Comparison of ENCODE assay signal across 10 mouse cellular contexts in the genomic region with DNA sequence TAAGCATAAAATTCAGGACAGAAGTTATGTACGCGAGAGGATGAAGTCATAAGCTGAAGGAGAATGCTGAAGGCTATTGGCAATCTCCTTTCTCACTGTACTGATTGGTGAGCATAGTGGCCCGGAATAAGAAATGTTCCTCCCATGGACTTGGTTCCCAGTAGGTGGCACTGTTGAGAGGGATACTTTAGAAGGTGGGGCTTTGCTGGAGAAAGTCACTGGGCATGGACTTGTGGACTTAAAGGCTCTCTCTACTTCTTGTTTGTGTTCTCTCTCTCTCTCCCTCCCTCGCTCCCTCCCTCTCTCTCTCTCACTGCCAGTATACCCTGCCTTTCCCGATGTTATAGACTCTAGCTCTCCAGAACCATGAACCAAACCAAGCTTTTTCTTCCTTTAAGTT. TPM values are rescaled to one million over a fixed set of nuclear protein-coding genes. Genes with fewer than 3 reads are reported as not detected.
DNase-seq lines count a peak whose midpoint lies in the region; ATAC-seq and TF ChIP-seq lines count a peak whose summit lies in the region.
"Had no signal": no experiment of that assay in that cellular context is flagged by ENCODE, and none has a peak within 500 bp of the region (broad histone marks: within the 10 kb centered on the region; RNA-seq: fewer than 3 reads in every experiment).

No protein-coding gene starts in this region.

- H3K4me3 ChIP-seq in hindbrain, postnatal 0 days (ENCODE audit: low read length), result no peak overlapping the region
- no peak overlapping the region for H3K4me3 ChIP-seq in hindbrain, embryonic 14.5 days (replicated peaks; ENCODE audit: low read length)
- H3K4me3 ChIP-seq in C2C12 (ENCODE audit: insufficient read depth, poor library complexity, severe bottlenecking), result no peak overlapping the region
- H3K4me3 ChIP-seq in liver, postnatal 0 days (ENCODE audit: low read depth, low read length), result no peak overlapping the region
- H3K4me3 ChIP-seq: embryonic facial prominence, embryonic 15.5 days; liver, embryonic 15.5 days had no signal

- H3K79me3 ChIP-seq in C2C12 (ENCODE audit: low read depth), result no peaks in the 10 kb centered on the region

- no peak overlapping the region for H3ac ChIP-seq in C2C12 (ENCODE audit: control insufficient read depth, insufficient read length, low read depth)

- H3K36me3 ChIP-seq in hindbrain, postnatal 0 days (ENCODE audit: insufficient read depth, low read length), result no peaks in the 10 kb centered on the region
- H3K36me3 ChIP-seq in hindbrain, embryonic 14.5 days (replicated peaks; ENCODE audit: control insufficient read depth, insufficient read depth), result no peaks in the 10 kb centered on the region
- H3K36me3 ChIP-seq in C2C12 (ENCODE audit: control insufficient read depth, insufficient read depth), result no peaks in the 10 kb centered on the region
- H3K36me3 ChIP-seq in liver, postnatal 0 days (replicated peaks; ENCODE audit: insufficient read depth, low read length), result no peaks in the 10 kb centered on the region
- H3K36me3 ChIP-seq: embryonic facial prominence, embryonic 15.5 days; liver, embryonic 15.5 days had no signal

- DNase-seq in hindbrain, postnatal 0 days (ENCODE audit: low spot score), result peak; percentile 77
- DNase-seq in hindbrain, embryonic 14.5 days (ENCODE audit: low spot score), result no peak
- peak; percentile 75 for DNase-seq in R1 (ENCODE audit: low read depth, low spot score)
- peak; percentile 54 for DNase-seq in embryo, embryonic 9.5 days (ENCODE audit: extremely low spot score)
- DNase-seq in liver, postnatal 0 days, result peak; percentile 33
- peak; percentile 27 for DNase-seq in thymus, postnatal 25 days

- H3K27me3 ChIP-seq in hindbrain, postnatal 0 days (ENCODE audit: insufficient read depth, low read length), result no peaks in the 10 kb centered on the region; the same call in 1 of the 2 replicates
- no peaks in the 10 kb centered on the region for H3K27me3 ChIP-seq in hindbrain, embryonic 14.5 days (ENCODE audit: control insufficient read depth, insufficient read depth, low read length)
- no peaks in the 10 kb centered on the region for H3K27me3 ChIP-seq in C2C12 (ENCODE audit: control insufficient read depth, insufficient read depth, insufficient read length)
- H3K27me3 ChIP-seq in liver, postnatal 0 days (ENCODE audit: insufficient read depth, low read length), result no peaks in the 10 kb centered on the region
- H3K27me3 ChIP-seq: embryonic facial prominence, embryonic 15.5 days; liver, embryonic 15.5 days had no signal

- no peak for TF ChIP-seq EP300 in liver, postnatal 0 days (IDR thresholded peaks at IDR 0.05; ENCODE audit: low read depth)

- no peaks in the 10 kb centered on the region for H3K79me2 ChIP-seq in C2C12 (ENCODE audit: control insufficient read depth, insufficient read depth)

- H3K4me2 ChIP-seq in hindbrain, postnatal 0 days (ENCODE audit: low read depth, low read length), result no peak overlapping the region
- no peak overlapping the region for H3K4me2 ChIP-seq in hindbrain, embryonic 14.5 days (replicated peaks)
- no peak overlapping the region for H3K4me2 ChIP-seq in liver, postnatal 0 days (ENCODE audit: low read depth, low read length)
- H3K4me2 ChIP-seq: embryonic facial prominence, embryonic 15.5 days; liver, embryonic 15.5 days had no signal

- peak; percentile 76 for TF ChIP-seq CTCF in hindbrain, postnatal 0 days (IDR thresholded peaks at IDR 0.05; ENCODE audit: low read depth)
- TF ChIP-seq CTCF in C2C12 (IDR thresholded peaks at IDR 0.05; ENCODE audit: control insufficient read depth, insufficient read depth, insufficient read length), result peak; percentile 28
- peak; percentile 76 for TF ChIP-seq CTCF in liver, postnatal 0 days (IDR thresholded peaks at IDR 0.05; ENCODE audit: low read depth)

- H3K27ac ChIP-seq in hindbrain, postnatal 0 days, result no peak overlapping the region
- H3K27ac ChIP-seq in hindbrain, embryonic 14.5 days, result no peak overlapping the region
- no peak overlapping the region for H3K27ac ChIP-seq in liver, postnatal 0 days (ENCODE audit: low read depth)
- H3K27ac ChIP-seq: embryonic facial prominence, embryonic 15.5 days; liver, embryonic 15.5 days had no signal

- no peaks in the 10 kb centered on the region for H3K9me3 ChIP-seq in hindbrain, postnatal 0 days (ENCODE audit: low read length)
- H3K9me3 ChIP-seq in hindbrain, embryonic 14.5 days (ENCODE audit: control insufficient read depth, low read length), result no peaks in the 10 kb centered on the region
- H3K9me3 ChIP-seq in liver, postnatal 0 days (ENCODE audit: low read length), result no peaks in the 10 kb centered on the region
- H3K9me3 ChIP-seq: embryonic facial prominence, embryonic 15.5 days; liver, embryonic 15.5 days had no signal

- H3K9ac ChIP-seq in hindbrain, postnatal 0 days (replicated peaks; ENCODE audit: low read length), result no peak overlapping the region
- no peak overlapping the region for H3K9ac ChIP-seq in hindbrain, embryonic 14.5 days
- no peak overlapping the region for H3K9ac ChIP-seq in liver, postnatal 0 days (replicated peaks)
- H3K9ac ChIP-seq: embryonic facial prominence, embryonic 15.5 days; liver, embryonic 15.5 days had no signal

- 35% methylated on average over 5 of the region's 5 CpGs for WGBS in hindbrain, postnatal 0 days
- 37% methylated on average over 5 of the region's 5 CpGs for WGBS in hindbrain, embryonic 14.5 days
- 19% methylated on average over 5 of the region's 5 CpGs for WGBS in liver, postnatal 0 days (ENCODE audit: insufficient replicate concordance)

- ATAC-seq in hindbrain, postnatal 0 days, result no peak
- no peak for ATAC-seq in hindbrain, embryonic 14.5 days (ENCODE audit: low FRiP score)
- no peak for ATAC-seq in liver, postnatal 0 days
- ATAC-seq in inflammation-experienced regulatory T-cells, adult 6 months, result no peak

- H3K4me1 ChIP-seq in hindbrain, postnatal 0 days (ENCODE audit: insufficient read depth, low read length), result peaks cover 9% of the 10 kb centered on the region
- peaks cover 21% of the 10 kb centered on the region for H3K4me1 ChIP-seq in hindbrain, embryonic 14.5 days (replicated peaks; ENCODE audit: control insufficient read depth, insufficient read depth, low read length)
- H3K4me1 ChIP-seq in liver, postnatal 0 days (ENCODE audit: insufficient read depth), result no peaks in the 10 kb centered on the region
- H3K4me1 ChIP-seq: liver, embryonic 15.5 days had no signal

TF ChIP-seq in C2C12, 6 proteins besides CTCF, POLR2A, EP300 and RAD21:
- TF ChIP-seq FOSL1 (IDR thresholded peaks at IDR 0.05; ENCODE audit: insufficient read depth, low read length, poor library complexity, severe bottlenecking) (no peak), MYOG (IDR thresholded peaks at IDR 0.05; ENCODE audit: control insufficient read depth, extremely low read depth, insufficient read length) (no peak), MAX (IDR thresholded peaks at IDR 0.05) (no peak), CEBPB (IDR thresholded peaks at IDR 0.05; ENCODE audit: low read depth) (no peak), USF1 (IDR thresholded peaks at IDR 0.05; ENCODE audit: low read depth) (no peak), MYOD1 (IDR thresholded peaks at IDR 0.05; ENCODE audit: control insufficient read depth, insufficient read length, low read depth) (no peak)

RNA-seq across cellular contexts. Expression of gene Aipl1, which starts 45.8 kb away (rescaled TPM):
- total RNA-seq in hindbrain, postnatal 0 days (2014; rRNA removed), result 0.07 TPM in 1 of 2 replicates, not detected in the other
- 0.34 and 0.42 TPM in 2 replicates for polyA plus RNA-seq in hindbrain, postnatal 0 days (2015; fragmentation: Nextera tagmentation; extraction: Ambion mirVana)
- polyA plus RNA-seq in hindbrain, embryonic 14.5 days (2014; fragmentation: Nextera tagmentation; extraction: Ambion mirVana), result not detected in 2 replicates
- polyA plus RNA-seq in C2C12 (2012; fragmentation: generic; extraction: Trizol), result 0.21 TPM
- polyA plus RNA-seq in liver, postnatal 0 days (2015; fragmentation: Nextera tagmentation; extraction: Ambion mirVana), result 0.05 and 0.11 TPM in 2 replicates
- under 1 TPM in 1 of 3 experiments, not detected in 2; 0.15 TPM for polyA plus RNA-seq in inflammation-experienced regulatory T-cells, adult 6 months (2017; shearing (Covaris generic))

RNA-seq across cellular contexts. Expression of gene Pimreg, which starts 50.3 kb away (rescaled TPM):
- 18.7 and 22.8 TPM in 2 replicates for total RNA-seq in hindbrain, postnatal 0 days (2014; rRNA removed)
- 23.9 and 27.8 TPM in 2 replicates for polyA plus RNA-seq in hindbrain, postnatal 0 days (2015; fragmentation: Nextera tagmentation; extraction: Ambion mirVana)
- 26.8 and 30.2 TPM in 2 replicates for polyA plus RNA-seq in hindbrain, embryonic 14.5 days (2014; fragmentation: Nextera tagmentation; extraction: Ambion mirVana)
- 156 TPM for polyA plus RNA-seq in C2C12 (2012; fragmentation: generic; extraction: Trizol)
- polyA plus RNA-seq in liver, postnatal 0 days (2015; fragmentation: Nextera tagmentation; extraction: Ambion mirVana), result 7.0 and 7.4 TPM in 2 replicates
- 10 to 100 TPM in 1 of 3 experiments, 1 to 10 TPM in 2; 2.4 to 38.2 (median 2.6) TPM for polyA plus RNA-seq in inflammation-experienced regulatory T-cells, adult 6 months (2017; shearing (Covaris generic))
